Mouse (Mus musculus) embryo, embryonic 11 days (tissue): ENCODE data around the gene Igsf11.
"Not testable (repeated sequence)": the region's sequence is repeated elsewhere in the genome, so short reads cannot be mapped to it uniquely, and the experiment has no call there.

Experiments used
- DNase-seq: peaks from one replicate; pipeline ENCODE4 v3.0.0-alpha.2; 2015

The Igsf11 gene

DNA sequence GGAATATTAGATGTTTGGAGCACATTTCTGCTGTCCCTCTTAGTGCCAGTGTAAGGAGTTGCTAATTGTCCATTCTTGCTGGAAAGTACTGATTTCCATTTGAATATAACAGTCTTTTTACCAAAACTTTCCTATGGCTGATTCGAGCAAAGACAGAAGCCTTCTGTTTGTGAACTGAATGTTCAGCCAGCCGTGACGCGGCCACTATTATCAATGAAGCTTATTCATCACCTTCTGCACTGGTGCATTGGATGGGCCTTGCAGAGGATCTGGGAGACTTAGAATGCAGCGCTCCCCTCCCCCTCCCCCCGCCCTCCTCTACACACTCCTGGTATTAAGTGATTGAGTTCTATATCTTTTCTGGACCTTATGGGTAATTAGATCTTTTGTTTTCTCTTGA, 48.8 kb downstream of the Igsf11 start:
- peak; percentile 70 for DNase-seq

DNA sequence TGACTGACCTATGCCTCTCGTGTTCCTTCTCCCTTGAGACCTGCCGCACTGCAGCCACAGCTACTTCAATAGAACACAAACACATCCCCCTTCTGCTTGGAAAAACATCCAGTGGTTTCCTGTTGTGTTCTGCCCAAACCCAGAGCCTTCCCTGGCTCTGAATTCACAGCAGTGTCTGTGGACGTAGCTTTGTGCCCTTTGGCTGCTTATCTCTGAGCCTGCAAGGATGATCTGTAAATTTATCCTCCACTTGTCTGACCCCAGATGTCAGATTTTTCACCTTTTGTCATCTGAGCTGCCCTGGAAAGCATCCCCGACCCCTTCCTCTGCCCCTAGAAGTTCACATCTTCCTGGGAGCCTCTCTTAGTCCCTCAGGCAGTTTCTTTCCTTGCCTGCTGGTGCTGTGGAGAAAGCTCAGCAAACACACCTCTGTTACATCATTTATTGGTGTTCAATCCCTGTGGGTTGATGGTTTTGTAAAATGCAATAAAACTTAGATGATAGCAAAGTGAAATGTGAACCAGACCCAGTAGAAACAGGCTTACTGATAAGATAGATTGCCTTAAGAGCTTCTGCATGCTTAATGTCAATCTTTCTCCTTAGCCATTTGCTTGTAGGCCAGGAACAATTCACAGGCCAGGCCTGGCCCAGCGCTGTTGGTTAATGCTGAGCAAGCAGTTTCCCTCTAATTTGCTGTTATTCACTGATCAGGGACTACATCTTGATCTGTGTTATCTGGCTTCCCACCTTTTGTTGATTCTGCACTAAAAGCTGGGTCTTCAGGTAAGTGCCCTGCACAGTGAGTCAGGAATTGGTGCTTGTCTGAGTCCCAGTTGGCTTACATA, 51.5 kb downstream of the Igsf11 start:
- peak; percentile 26 for DNase-seq

DNA sequence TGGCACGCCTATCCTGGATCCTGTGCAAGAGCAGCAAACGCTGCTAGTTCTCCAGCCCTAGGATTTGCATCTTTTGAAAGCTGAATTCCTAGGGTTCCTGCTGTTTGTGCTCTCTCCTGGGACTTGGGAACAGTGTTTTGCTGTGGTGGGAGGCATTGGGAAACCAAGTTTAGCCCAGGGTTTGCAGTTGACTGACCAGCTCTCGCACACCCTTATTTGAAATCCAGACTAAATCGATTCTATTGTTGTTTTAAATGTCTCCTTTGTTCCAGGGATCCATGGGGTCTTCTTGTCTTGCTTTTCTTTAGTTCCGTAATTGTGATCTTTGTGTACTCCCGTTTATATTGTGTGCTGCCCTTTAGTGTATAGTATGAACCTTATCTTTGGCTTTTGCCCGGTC, 52.6 kb downstream of the Igsf11 start:
- DNase-seq: no peak

DNA sequence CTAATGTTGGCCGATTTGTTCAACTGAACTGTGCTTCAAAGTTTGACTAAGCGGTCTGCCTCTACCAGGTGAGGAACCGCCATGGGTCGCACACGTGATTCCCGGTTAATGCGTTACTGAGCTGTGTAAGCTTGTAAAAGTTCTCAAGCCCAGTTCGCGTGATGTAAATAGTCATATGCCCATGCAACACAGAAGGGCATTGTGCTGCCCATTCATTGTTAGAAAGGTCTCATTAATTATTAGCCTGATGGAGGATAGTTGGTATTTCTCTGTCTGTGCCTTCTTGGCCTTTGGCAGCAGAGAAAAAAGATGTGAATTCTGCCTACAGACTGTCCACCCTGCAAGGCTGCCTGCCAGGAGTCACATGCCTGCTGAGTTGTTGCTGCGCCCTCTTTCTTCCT, 53.1 kb downstream of the Igsf11 start:
- DNase-seq: peak; percentile 28

DNA sequence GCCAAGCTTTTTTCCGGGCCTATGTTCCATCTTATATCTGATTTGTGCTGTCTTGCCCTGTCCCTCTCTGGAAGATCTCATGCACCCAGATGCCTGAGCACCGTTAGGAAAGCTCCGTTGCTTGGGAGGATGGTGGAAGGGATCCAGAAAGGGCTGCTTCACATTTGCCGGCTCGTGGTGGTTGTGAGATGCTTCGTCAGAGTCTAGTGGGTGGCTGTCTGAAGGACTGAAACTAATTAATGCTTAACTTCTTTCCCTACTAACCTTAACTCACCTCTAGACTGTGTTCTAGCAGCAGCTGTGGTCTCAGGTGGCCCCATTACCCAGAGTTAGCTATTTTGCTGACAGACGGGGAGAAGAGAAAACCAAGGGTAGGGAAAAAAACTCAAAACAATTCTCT, 54.0 kb downstream of the Igsf11 start:
- no peak for DNase-seq

DNA sequence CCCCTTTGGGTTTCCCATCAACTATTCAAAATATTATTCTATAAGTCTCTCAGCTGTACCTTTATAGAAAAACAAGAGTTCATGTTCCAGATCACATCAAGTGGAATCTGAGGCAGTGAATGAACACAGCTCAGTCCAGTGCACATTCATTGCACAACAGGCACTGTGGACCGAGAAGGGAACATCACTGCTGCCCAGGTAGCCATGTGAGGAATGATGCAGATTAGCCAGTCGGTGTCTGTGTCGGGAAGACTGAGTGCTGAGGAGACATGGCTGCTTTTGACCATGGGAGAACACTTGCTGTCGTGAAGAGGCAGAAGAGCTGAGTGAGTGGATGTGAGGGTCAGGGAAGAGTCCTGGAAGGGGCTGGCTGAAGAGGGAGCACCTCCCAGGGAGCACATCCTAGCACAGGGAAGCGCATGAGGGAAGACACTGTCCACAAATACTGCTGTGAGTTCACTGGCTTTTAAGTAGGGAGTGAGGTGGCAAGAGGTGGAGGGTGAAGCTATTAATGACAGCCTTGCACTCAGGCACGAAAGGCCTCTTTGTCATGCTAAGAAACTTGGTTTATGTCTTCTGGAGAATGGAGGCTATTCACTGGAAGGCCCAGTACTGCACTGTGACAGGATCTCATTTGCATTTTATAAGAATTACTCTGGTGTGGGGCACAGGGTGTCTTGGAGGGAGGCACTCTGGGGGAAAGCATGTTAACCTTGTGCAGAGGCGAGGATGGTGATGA, 54.8 kb downstream of the Igsf11 start:
- DNase-seq: peak; percentile 30

DNA sequence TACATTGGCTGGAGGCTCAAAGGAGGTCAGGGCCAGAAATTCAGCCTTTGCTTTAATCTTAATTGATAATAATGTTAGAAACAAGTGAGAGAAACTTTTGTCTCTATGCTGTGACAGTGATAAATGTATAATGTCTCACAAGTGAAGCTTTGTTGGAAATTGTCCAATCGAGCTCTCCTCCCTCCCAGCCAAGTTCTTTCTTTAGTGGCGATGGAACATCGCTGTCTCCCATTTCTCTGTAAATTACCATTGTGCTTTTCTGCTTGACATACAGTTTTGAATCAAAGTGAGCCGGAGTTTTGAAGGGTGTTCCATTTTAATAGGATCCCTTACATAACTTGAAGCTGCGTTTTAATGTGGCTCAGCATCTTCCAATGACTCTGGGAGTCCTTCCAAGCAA, 56.0 kb downstream of the Igsf11 start:
- DNase-seq: no peak

DNA sequence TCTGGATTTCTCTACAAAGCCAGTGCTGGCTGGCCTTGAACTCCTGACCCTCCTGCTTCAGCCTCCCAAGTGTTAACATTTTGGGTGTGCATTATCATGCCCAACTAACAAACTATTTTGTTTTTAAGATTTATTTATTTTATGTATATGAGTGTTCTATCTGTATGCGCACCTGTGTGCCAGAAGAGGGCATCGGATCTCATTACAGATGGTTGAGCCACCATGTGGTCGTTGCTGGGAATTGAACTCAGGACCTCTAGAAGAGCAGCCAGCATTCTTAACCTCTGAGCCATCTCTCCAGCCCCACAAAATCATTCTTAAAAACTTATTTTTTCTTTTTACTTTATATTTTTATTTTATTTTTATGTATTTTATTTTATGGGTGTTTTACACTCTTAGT, 60.4 kb downstream of the Igsf11 start:
- DNase-seq: no peak

DNA sequence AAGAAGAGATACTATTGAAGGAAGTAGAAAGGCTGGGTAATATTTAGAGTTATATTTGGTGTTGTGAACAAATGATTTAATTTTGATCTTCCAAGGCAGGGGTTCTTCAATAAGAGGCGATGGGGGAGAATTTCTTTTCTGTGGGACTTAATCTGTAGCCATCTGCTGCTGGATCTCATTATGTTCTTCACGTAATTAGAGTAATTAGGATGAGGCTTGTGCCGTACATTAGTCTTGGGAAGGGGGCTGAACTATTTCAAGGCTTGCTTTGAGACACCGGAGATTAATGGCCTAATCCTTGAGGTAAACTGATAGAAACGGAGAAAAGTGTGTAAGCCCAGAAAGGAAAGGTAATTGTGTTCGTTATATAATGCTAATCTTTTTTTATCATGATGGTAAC, 61.4 kb downstream of the Igsf11 start:
- DNase-seq: no peak

DNA sequence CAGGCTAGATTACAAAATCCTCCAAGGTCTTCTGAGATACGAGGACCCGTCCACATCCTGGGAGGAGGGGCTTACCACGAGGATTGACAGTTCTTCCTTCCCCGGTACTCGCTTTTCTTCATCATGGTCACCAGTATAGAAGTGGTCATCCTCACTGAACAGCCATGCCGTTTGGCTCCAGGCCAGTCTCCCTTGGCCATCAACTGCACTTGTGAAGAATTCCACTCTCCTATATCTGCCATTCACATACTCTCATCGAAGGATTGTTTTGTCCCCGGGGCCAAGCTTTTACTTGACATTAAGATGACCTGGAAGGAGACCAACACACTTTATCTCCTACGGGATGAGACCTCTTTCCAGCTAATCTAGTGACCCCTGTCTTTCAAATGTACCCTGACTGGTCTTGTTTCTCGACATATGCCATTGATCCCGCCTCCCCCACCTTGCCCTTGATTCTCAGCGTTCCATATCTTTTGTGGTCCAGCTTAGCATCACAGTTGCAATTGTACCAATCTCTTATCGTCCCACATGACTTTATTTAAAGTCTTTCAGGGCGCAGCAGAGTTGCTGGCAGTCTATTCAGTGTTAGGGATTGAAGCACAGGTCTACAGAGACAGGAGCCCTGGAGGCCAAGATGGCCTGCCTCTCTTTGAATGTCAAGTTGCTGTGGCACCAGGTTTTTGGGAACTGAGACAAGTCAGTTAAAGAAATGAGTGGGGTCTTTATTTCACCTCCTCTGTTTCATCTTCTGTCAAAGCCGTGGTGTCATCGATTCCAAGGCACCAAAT, 62.2 kb downstream of the Igsf11 start:
- DNase-seq: no peak

DNA sequence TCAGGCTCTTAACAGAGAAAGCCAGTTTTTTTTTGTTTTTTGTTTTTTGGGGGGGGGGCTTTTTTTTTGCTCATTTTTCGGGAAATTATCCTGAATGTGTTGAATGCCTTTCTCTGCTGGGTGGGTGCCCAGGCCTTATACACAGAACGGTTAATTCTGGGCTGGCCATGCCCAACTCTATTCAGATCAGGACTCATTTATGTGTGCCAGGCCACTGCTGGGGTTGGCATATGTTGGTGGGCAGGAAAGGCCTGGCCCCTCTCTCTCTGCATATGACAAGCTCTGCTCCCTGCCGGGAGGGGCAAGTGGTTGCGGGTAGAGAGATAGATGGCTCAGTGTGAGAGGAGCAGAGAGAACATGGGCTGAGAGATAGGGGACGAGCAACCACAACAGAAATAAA, 62.8 kb downstream of the Igsf11 start:
- no peak for DNase-seq

DNA sequence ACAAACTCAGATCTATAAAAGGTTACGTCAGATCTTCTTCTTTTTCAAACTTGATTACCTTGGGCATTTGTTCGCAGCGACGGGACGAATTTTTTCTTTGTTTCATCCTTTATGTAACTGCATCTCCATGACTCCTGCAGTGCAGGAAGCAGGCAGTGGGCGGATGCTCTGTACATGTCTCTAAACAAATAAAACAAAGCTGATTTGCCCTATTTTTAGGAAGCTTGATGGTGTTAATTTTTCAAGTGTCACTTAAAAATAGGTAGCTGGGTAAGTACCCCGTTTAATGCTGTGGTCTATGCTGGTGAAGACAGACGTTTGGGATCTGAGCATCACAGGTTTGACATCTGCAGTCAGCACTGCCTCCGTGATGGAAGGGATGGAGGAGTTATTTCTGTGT, 66.3 kb downstream of the Igsf11 start:
- DNase-seq: no peak

DNA sequence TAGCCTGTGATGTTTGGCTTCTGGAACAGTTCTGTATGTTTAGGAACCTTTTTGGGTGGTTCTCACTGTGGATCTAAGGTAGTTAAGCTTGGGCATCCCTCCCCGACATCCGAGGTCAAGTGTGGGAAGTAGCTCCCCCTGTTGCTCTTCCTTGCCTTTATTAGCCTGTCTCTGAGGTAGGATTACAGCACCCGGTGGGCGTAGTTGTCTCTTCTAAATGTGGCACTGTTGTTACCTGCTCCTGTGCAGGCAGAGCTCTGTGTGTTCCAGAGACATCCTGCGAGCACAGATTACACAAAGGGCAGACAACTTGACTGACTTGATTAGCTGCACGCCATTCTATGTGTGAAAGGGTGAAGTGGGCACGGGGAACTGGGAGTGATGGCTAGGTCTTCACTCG, 68.1 kb downstream of the Igsf11 start:
- DNase-seq: no peak

DNA sequence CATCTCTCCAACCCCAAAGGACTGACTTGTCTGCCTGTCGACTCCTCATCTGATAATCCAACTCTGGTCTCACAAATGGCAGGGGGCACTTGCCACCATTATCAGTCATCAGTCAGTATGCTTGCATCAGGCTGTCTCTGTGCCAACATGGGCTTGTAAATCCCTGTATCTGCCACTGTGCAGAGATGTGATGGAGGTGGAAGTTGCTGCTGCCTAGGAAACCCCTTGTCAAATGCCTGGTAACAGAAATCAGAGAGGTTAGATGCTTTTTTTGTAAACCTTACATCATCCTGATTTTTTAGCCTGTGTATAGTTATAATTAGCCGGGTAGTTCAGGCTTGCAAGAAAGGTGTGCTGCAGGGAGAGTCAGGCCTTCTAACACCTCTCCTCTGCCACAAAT, 69.4 kb downstream of the Igsf11 start:
- no peak for DNase-seq

DNA sequence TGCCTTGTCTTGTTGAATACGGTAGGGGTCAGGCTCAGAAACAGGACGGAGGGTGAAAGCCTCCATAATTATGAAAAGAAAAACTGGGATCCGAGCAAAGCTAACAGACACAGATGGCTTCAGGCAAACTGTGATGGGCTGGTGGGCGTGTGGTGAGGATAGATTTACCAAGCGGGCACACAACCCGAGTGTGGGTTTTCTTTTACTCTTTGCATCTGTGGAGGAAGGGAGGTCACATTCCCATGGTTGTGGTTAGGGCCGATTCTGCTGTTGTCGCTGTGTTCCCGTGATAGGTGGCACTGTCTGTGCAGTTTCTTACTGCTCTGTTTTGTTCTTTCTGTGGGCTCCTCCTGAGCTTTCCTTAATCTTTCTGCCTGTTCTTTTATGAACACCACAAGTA, 70.2 kb downstream of the Igsf11 start:
- no peak for DNase-seq

DNA sequence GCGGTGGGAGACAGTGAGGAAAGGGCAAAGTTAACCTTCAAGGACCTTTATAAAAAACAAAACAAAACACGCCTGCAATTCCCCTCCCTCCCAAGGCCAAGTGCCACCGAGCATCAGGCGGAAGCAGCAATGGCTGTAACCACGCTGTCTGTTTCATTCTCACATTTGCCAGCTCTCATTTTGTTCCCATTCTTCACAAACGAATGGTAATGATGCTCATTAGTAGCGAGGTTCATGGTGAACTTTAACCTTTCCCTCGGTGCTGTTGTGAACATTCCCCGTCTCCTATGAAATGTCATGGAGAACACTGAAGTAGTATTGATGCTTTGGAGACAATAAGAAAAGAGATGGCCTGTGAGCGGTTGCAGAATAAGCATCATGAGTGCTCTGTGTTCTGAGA, 74.6 kb downstream of the Igsf11 start:
- DNase-seq: no peak

DNA sequence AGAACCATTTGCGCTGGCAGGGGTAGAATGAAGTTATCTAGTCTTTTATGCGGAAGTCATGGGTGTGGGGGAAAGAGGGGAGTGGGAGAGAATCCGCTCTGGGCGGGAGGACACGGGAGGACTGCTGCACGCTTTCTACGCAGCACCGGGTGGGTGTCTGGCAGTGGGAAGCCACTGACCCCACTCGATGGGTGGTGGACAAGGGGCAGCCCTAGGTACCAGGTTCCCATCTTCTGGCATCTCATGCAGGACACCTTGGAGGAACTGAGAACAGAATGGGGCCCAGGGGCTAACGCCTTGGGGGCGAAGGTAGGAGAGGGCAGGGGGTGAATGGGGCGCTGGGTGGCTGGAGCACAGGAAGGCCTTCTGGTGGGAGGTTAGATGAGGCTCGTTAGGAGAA, 83.7 kb downstream of the Igsf11 start:
- DNase-seq: no peak

DNA sequence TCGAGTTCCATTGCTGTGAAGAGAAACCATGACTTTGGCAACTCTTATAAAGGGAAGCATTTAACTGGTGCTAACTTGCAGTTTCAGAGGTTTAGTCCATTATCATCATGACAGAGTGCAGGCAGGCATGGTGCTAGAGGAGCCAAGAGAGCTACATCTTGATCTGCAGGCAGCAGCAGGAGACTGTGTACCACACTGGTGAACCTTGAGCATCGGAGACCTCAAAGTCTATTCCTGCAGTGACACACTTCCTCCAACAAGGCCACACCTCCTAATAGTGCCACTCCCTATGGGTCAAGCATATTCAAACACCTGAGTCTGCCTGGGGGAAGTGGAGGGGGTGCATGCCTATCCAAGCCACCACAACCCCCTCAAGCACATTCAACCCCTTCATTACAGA, 86.1 kb downstream of the Igsf11 start:
- no peak for DNase-seq

DNA sequence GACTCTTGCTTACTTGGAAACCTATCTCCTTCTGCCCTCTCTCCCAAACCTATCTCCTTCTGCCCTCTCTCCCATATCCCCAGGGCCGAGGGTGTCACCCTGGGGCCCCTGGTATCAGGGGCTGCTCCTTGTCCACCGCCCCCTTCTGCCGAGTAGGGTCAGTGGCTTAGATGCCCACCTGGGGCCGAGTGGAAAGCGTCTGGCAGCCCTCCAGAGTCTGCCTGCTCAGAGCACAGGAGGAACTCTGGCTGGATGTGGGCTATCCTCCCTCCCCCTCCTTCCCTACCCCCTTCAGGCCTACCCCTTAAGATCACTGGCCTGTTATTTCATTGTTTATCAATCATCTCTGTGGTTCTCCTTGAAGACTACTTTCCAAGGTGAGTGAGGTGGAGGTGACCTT, 88.1 kb downstream of the Igsf11 start:
- no peak for DNase-seq

DNA sequence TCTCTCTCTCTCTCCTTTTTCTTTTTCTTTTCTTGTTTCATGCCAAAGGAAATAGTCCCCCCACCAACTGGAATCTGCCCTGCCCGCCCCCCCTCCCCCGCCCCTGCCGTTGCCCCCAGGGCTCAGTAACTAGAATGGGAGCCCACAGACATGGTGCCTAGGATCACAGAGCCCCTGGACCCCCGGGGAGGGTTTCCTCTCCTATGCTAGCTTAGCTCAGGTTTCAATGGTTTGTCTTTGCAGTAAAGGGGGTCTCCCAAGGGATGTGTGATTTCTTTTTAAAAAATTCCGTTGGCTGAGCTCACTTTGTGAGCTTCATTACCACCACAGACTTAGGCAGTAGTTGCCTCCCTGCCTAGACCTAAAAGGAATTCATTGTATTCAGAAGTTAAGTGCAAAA, 89.6 kb downstream of the Igsf11 start:
- DNase-seq: peak; percentile 73

DNA sequence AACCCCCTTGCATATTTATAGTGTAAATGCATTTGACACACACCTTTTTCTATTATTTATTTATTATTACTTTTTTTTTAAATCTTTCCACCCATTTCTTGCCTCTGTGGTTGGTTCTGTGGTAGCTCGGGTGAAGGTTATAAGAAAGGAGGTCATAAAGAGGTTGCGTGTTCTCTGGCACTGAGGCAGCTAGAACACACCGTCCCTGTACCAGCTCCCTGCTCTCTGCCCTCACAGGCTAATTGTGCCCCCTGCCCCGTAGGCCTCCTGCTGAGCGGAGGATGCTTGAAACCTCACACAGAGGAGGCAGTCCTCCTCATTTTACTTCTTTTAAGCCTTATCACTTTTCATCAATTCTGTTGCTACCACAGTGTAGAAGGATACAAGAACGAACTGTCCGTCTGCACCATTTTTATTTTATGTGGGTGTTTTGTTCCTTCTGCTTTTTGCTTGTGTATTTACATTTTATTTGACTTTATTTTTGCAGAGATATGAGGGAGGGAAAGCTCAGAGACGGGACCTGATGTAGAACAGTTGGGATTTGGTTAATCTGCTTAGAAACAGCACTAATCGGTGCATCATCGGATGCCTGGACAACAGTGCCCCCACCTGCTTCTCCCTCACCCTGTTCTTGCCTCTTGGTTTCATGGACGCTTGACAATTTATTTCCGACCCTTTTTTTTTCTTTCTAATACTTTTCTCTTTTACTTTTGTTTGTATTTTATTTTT, 90.2 kb downstream of the Igsf11 start:
- DNase-seq: no peak

DNA sequence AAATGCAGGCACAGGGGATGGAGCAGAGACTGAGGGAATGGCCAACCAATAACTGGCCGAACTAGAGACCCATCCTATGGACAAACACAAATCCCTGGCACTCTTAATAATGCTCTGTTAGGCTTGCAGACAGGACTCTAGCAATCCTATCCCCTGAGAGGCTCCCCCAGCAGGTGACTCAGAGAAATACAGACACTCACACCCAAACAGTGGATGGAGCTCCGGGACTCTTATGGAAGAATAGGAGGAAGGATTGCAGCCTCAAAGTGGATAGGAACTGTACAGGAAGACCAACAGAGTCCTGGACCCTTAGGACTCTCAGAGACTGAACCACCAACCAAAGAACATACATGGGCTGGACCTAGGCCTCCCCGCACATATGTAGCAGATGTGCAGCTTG, 91.4 kb downstream of the Igsf11 start:
- DNase-seq: not testable (repeated sequence)

DNA sequence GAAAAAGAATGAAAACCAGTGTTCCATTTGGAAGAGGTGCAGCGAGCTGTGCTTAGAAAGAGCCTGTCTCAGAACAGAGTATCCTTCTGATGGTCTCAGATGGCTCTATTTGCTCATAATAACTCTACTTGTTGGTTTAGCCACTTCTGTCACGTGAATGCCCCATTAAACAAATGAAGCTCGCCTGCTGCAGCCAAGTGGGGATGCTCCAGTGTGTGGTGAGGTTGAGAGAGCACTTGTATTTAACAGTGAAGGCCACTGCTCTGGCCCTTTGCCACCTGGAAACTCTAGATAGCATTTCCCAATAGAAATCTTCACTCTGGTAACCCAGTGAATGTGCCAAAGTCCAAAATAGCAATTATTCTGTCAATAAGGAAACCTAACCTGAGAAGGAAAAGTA, 92.9 kb downstream of the Igsf11 start:
- DNase-seq: no peak
